Mouse (Mus musculus): Measurements from ENCODE around the gene Mief1. TPM values are rescaled to one million over a fixed set of nuclear protein-coding genes. Genes with fewer than 3 reads are reported as not detected.
A peak's percentile ranks its signal among the peaks of the same experiment; 100 is the strongest.

Mief1 gene
- polyA plus RNA-seq, 1 experiment from 2014 or later: 12.0 TPM

- Histone ChIP-seq H3K36me3 (ENCODE audit: control insufficient read depth, insufficient read depth) (peaks cover 26% of the 10 kb centered on the region), H3K27ac (ENCODE audit: low read depth, low read length) (peak overlapping the region; percentile 100), H3K9ac (ENCODE audit: low read depth, low read length) (no peak overlapping the region; the same call in 1 of the 2 replicates), H3K4me3 (ENCODE audit: low read depth, low read length) (peak overlapping the region; percentile 100), H3K27me3 (replicated peaks; ENCODE audit: control insufficient read depth, insufficient read depth, low read length) (no peaks in the 10 kb centered on the region), H3K4me2 (replicated peaks; ENCODE audit: low read depth) (peak overlapping the region; percentile 96), H3K9me3 (ENCODE audit: control insufficient read depth) (no peaks in the 10 kb centered on the region), H3K4me1 (replicated peaks; ENCODE audit: control insufficient read depth, insufficient read depth, low read length) (peaks cover 12% of the 10 kb centered on the region)
- TF ChIP-seq CTCF (IDR thresholded peaks at IDR 0.05; ENCODE audit: low read depth): peak; percentile 28; the same call in 1 of the 2 replicates
- WGBS: 11% methylated on average over 4 of the region's 4 CpGs
- peak; percentile 3; the same call in 1 of the 2 replicates for ATAC-seq
These were observed 23.9 kb downstream of the Mief1 start for GRCm38 (mm10) chr15:80257602-80258239.

- peak overlapping the region; percentile 96; the same call in 1 of the 2 replicates for H3K4me2 ChIP-seq (replicated peaks; ENCODE audit: low read depth)
- H3K9me3 ChIP-seq (ENCODE audit: control insufficient read depth): no peaks in the 10 kb centered on the region
- H3K4me3 ChIP-seq (ENCODE audit: low read depth, low read length): no peak overlapping the region
- ATAC-seq: no peak
- no peaks in the 10 kb centered on the region for H3K27me3 ChIP-seq (replicated peaks; ENCODE audit: control insufficient read depth, insufficient read depth, low read length)
- TF ChIP-seq CTCF (IDR thresholded peaks at IDR 0.05; ENCODE audit: low read depth): no peak
- no peak overlapping the region for H3K9ac ChIP-seq (ENCODE audit: low read depth, low read length)
- 47% methylated on average over 11 of the region's 11 CpGs for whole genome bisulfite sequencing
- peak overlapping the region; percentile 100 for H3K27ac ChIP-seq (ENCODE audit: low read depth, low read length)
- peaks cover 26% of the 10 kb centered on the region for H3K36me3 ChIP-seq (ENCODE audit: control insufficient read depth, insufficient read depth)
- peaks cover 8% of the 10 kb centered on the region for H3K4me1 ChIP-seq (replicated peaks; ENCODE audit: control insufficient read depth, insufficient read depth, low read length)
These were observed 24.7 kb downstream of the Mief1 start for GRCm38 (mm10) chr15:80258240-80259170.

GRCm38 (mm10) chr15:80259406-80260045 is 25.7 kb downstream of the Mief1 start:
- Histone ChIP-seq H3K4me3 (ENCODE audit: low read depth, low read length) (no peak overlapping the region), H3K4me2 (replicated peaks; ENCODE audit: low read depth) (no peak overlapping the region), H3K36me3 (ENCODE audit: control insufficient read depth, insufficient read depth) (peaks cover 26% of the 10 kb centered on the region), H3K27me3 (replicated peaks; ENCODE audit: control insufficient read depth, insufficient read depth, low read length) (no peaks in the 10 kb centered on the region), H3K9me3 (ENCODE audit: control insufficient read depth) (no peaks in the 10 kb centered on the region), H3K4me1 (replicated peaks; ENCODE audit: control insufficient read depth, insufficient read depth, low read length) (peaks cover 3% of the 10 kb centered on the region; the same call in 1 of the 2 replicates), H3K9ac (ENCODE audit: low read depth, low read length) (no peak overlapping the region), H3K27ac (ENCODE audit: low read depth, low read length) (peak overlapping the region; percentile 41)
- no peak for ATAC-seq
- WGBS: 52% methylated on average over 7 of the region's 8 CpGs
- no peak for TF ChIP-seq CTCF (IDR thresholded peaks at IDR 0.05; ENCODE audit: low read depth)

DNA sequence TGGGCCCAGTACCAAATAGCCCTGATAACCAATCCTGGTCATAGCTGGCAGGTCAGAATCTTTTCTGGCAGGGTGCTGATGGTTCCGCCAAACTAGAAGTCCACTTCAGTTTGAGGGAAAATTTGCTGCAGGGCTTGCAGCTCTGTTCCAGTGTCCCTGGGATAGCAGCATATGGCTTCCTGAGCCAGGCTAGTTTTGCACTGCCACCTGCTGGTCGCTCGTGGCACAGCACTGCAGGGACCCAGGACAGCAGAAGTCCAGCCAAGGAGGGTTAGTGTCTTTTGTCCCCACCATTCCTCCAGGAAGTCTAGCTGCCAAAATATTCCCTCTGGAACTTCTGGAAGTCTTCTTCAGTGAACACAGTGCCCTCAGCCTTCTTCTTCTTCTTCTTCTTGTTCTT is 26.9 kb downstream of the Mief1 start:
- Histone ChIP-seq H3K36me3 (ENCODE audit: control insufficient read depth, insufficient read depth) (peaks cover 26% of the 10 kb centered on the region), H3K4me2 (replicated peaks; ENCODE audit: low read depth) (no peak overlapping the region), H3K4me1 (replicated peaks; ENCODE audit: control insufficient read depth, insufficient read depth, low read length) (peaks cover 3% of the 10 kb centered on the region; the same call in 1 of the 2 replicates), H3K4me3 (ENCODE audit: low read depth, low read length) (no peak overlapping the region), H3K9ac (ENCODE audit: low read depth, low read length) (no peak overlapping the region), H3K27ac (ENCODE audit: low read depth, low read length) (no peak overlapping the region), H3K9me3 (ENCODE audit: control insufficient read depth) (no peaks in the 10 kb centered on the region), H3K27me3 (replicated peaks; ENCODE audit: control insufficient read depth, insufficient read depth, low read length) (no peaks in the 10 kb centered on the region)
- ATAC-seq: no peak
- TF ChIP-seq CTCF (IDR thresholded peaks at IDR 0.05; ENCODE audit: low read depth): peak; percentile 96
- WGBS: 14% methylated on average over 3 of the region's 3 CpGs

- Histone ChIP-seq H3K4me3 (ENCODE audit: low read depth, low read length) (no peak overlapping the region), H3K4me1 (replicated peaks; ENCODE audit: control insufficient read depth, insufficient read depth, low read length) (peaks cover 3% of the 10 kb centered on the region; the same call in 1 of the 2 replicates), H3K36me3 (ENCODE audit: control insufficient read depth, insufficient read depth) (peaks cover 24% of the 10 kb centered on the region), H3K27ac (ENCODE audit: low read depth, low read length) (no peak overlapping the region), H3K4me2 (replicated peaks; ENCODE audit: low read depth) (no peak overlapping the region), H3K9me3 (ENCODE audit: control insufficient read depth) (no peaks in the 10 kb centered on the region), H3K9ac (ENCODE audit: low read depth, low read length) (no peak overlapping the region), H3K27me3 (replicated peaks; ENCODE audit: control insufficient read depth, insufficient read depth, low read length) (no peaks in the 10 kb centered on the region)
- WGBS: 49% methylated on average over 7 of the region's 7 CpGs
- no peak for TF ChIP-seq CTCF (IDR thresholded peaks at IDR 0.05; ENCODE audit: low read depth)
- no peak for ATAC-seq
These were observed 27.3 kb downstream of the Mief1 start for GRCm38 (mm10) chr15:80261100-80261499.

All from intestine, postnatal 0 days (tissue).